Mouse (Mus musculus) stomach, embryonic 16.5 days (tissue): Measurements from ENCODE around the gene Cntn4. TPM values are rescaled to one million over a fixed set of nuclear protein-coding genes. Genes with fewer than 3 reads are reported as not detected.

Source experiments
- ATAC-seq: fragments of 200-750 bp; cut with Nextera tagmentation; 2 replicates; pipeline ENCODE4 v1.8.0; 2017; ENCODE audit warnings: moderate number of reproducible peaks, moderate TSS enrichment; ENCODE audit not compliant: insufficient read depth, low FRiP score
- H3K27ac ChIP-seq: fragments of 300-500 bp; sonication (generic); 2 replicates; pipeline ENCODE4 v1.5.1; 2014; ENCODE audit warnings: low read length
- H3K27me3 ChIP-seq: fragments of 300-500 bp; sonication (generic); 2 replicates; pipeline ENCODE4 v1.6.1; 2014; ENCODE audit warnings: low read length, control low read depth, mixed read lengths; ENCODE audit not compliant: control insufficient read depth, insufficient read depth
- H3K36me3 ChIP-seq: fragments of 300-500 bp; sonication (generic); 2 replicates; pipeline ENCODE4 v1.6.1; 2014; ENCODE audit warnings: low read length; ENCODE audit not compliant: control insufficient read depth, insufficient read depth
- H3K4me1 ChIP-seq: fragments of 300-500 bp; sonication (generic); 2 replicates; pipeline ENCODE4 v1.6.1; 2014; ENCODE audit warnings: low read length, control low read depth, mixed read lengths; ENCODE audit not compliant: control insufficient read depth, insufficient read depth
- H3K4me2 ChIP-seq: fragments of 300-500 bp; sonication (generic); 2 replicates; pipeline ENCODE4 v1.6.1; 2014; ENCODE audit warnings: low read depth, low read length, mixed read lengths
- H3K4me3 ChIP-seq: fragments of 300-500 bp; sonication (generic); replicated peaks from 2 replicates; pipeline ENCODE4 v1.5.1; 2014; ENCODE audit warnings: mild to moderate bottlenecking, low read length
- H3K9ac ChIP-seq: fragments of 300-500 bp; sonication (generic); 2 replicates; pipeline ENCODE4 v1.6.1; 2014; ENCODE audit warnings: low read length
- H3K9me3 ChIP-seq: fragments of 300-500 bp; sonication (generic); replicated peaks from 2 replicates; pipeline ENCODE4 v1.6.1; 2016; ENCODE audit warnings: low read length, control low read depth; ENCODE audit not compliant: control insufficient read depth
- WGBS: fragments of 180-500 bp; shearing (Covaris S2); extraction: QIAGEN DNeasy Blood & Tissue Kit; methylation state at CpG from one replicate; pipeline ENCODE4 v1.1.7; 2014; 5-methylcytosine and 5-hydroxymethylcytosine counted together
- polyA plus RNA-seq: library from polyadenylated mRNA; unstranded; fragments of >200 nt; fragmentation: Nextera tagmentation; extraction: Ambion mirVana; gene quantifications from 2 replicates; pipeline ENCODE4 v1.2.1, GENCODE M21; 2015

Gene Cntn4
- polyA plus RNA-seq, 1 experiment from 2014 or later, result 3.8 TPM

- Histone ChIP-seq H3K9me3 (no peaks in the 10 kb centered on the region), H3K27ac (no peak overlapping the region)
- 74% methylated on average over 6 of the region's 6 CpGs for WGBS
Observed at GRCm38 (mm10) chr6:106381288-106382025, 704.0 kb downstream of the Cntn4 start.

GRCm38 (mm10) chr6:106387833-106388406, 710.5 kb downstream of the Cntn4 start:
- 76% methylated on average over 2 of the region's 2 CpGs for WGBS
- no peaks in the 10 kb centered on the region for H3K4me1 ChIP-seq
- no peak for ATAC-seq

More at GRCm38 (mm10) chr6:106381288-106382025, 704.0 kb downstream of the Cntn4 start:
- H3K9ac ChIP-seq, result no peak overlapping the region
- no peak overlapping the region for H3K4me2 ChIP-seq
- H3K36me3 ChIP-seq, result no peaks in the 10 kb centered on the region
- ATAC-seq, result no peak
- H3K4me3 ChIP-seq, result no peak overlapping the region
- no peaks in the 10 kb centered on the region for H3K4me1 ChIP-seq
- no peaks in the 10 kb centered on the region for H3K27me3 ChIP-seq

DNA sequence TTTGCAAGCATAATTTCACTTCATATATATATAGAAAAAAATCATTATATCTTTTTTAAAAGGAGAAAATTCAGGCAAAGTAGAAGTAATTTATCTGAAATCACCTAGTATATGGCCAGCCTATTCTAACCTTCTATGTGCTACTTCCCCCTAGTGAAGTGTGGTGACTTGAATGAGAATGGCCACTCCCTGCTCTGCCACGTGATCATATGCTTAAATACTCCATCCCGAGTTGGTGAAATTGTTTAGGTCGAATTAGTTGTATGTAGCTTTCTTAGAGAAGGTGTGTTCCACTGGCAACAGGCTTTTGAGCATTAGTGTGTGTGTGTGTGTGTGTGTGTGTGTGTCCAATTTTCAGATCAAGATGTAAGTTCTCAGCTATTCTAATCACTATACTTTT, 730.6 kb downstream of the Cntn4 start:
- no peak overlapping the region for H3K4me2 ChIP-seq
- ATAC-seq, result no peak
- H3K27me3 ChIP-seq, result no peaks in the 10 kb centered on the region
- no peaks in the 10 kb centered on the region for H3K36me3 ChIP-seq
- H3K4me3 ChIP-seq, result no peak overlapping the region
- no peak overlapping the region for H3K27ac ChIP-seq
- H3K9ac ChIP-seq, result no peak overlapping the region
- H3K9me3 ChIP-seq, result no peaks in the 10 kb centered on the region
- no peaks in the 10 kb centered on the region for H3K4me1 ChIP-seq
- 77% methylated on average over 3 of the region's 3 CpGs for WGBS

More at GRCm38 (mm10) chr6:106387833-106388406, 710.5 kb downstream of the Cntn4 start:
- no peaks in the 10 kb centered on the region for H3K27me3 ChIP-seq
- no peaks in the 10 kb centered on the region for H3K36me3 ChIP-seq
- H3K27ac ChIP-seq, result no peak overlapping the region
- H3K9ac ChIP-seq, result no peak overlapping the region
- no peak overlapping the region for H3K4me3 ChIP-seq
- H3K9me3 ChIP-seq, result no peaks in the 10 kb centered on the region
- H3K4me2 ChIP-seq, result no peak overlapping the region

DNA sequence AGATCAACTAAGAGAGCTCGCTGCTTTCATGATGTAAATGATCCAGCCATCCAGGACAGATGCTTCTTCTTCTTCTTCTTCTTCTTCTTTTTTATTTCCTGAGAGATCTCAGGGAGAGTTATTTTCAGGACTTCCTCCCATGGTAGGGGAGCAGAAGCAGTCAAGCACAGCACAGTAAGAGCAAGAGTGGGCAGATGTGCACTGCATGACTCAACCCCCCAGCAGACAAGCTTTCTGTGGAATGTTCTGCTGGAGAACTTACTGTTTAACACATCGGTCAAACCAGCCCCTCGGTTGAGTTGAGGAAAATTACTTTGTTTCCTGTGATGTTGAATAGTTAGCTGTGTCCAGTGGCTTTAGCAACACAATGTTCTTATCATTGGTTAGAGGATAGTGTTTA, 731.2 kb downstream of the Cntn4 start:
- Histone ChIP-seq H3K9me3 (no peaks in the 10 kb centered on the region), H3K36me3 (no peaks in the 10 kb centered on the region), H3K4me2 (no peak overlapping the region), H3K4me3 (no peak overlapping the region), H3K4me1 (no peaks in the 10 kb centered on the region), H3K27me3 (no peaks in the 10 kb centered on the region), H3K9ac (no peak overlapping the region), H3K27ac (no peak overlapping the region)
- 61% methylated on average over 3 of the region's 3 CpGs for WGBS
- ATAC-seq, result no peak

DNA sequence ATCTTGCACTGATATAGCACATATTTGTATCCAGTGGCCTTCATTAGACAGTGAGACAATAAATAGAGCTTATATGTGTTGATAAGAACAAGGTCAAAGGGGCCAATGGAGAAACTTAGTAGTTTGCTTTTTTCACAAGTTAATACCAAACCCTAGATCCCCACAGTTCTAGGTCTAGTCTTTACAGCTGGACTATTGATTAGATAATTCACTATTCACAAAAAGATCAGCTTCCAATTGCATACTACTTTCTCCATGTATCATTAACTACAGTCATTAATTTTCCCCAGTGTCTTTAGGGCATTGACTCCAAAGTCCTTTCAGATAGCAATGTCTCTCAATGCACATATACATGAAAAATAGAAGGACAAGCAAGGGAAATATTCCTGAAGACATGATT, 745.5 kb downstream of the Cntn4 start:
- no peak for ATAC-seq
- Histone ChIP-seq H3K36me3 (no peaks in the 10 kb centered on the region), H3K27ac (no peak overlapping the region), H3K4me1 (no peaks in the 10 kb centered on the region), H3K9me3 (no peaks in the 10 kb centered on the region), H3K4me3 (no peak overlapping the region), H3K9ac (no peak overlapping the region), H3K4me2 (no peak overlapping the region), H3K27me3 (no peaks in the 10 kb centered on the region)

DNA sequence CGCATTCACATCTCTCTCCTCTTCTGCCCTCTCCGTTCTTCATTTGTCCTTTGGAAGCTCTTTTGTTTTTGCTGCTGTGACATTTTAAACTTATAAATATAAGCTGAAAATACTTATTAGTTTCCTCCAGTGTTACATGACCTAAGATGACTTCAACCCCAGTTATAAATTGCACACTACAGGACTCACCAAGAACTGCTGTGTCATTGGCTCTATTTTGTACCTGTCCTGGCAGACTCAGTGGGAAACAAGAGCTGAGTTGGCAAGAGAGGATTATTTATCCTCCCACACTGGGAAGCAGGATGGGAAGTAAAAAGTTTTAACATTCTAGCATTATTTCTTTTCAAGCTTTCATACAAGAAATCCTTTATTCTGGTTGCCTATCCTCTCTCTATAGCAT, 746.0 kb downstream of the Cntn4 start:
- Histone ChIP-seq H3K27me3 (no peaks in the 10 kb centered on the region), H3K4me1 (no peaks in the 10 kb centered on the region), H3K4me3 (no peak overlapping the region), H3K9ac (no peak overlapping the region), H3K27ac (no peak overlapping the region), H3K9me3 (no peaks in the 10 kb centered on the region), H3K36me3 (no peaks in the 10 kb centered on the region), H3K4me2 (no peak overlapping the region)
- no peak for ATAC-seq
- 82% methylated on average over 2 of the region's 2 CpGs for WGBS

GRCm38 (mm10) chr6:106426615-106427014, 749.2 kb downstream of the Cntn4 start:
- no peak overlapping the region for H3K27ac ChIP-seq
- H3K9ac ChIP-seq, result no peak overlapping the region
- H3K36me3 ChIP-seq, result no peaks in the 10 kb centered on the region
- no peaks in the 10 kb centered on the region for H3K4me1 ChIP-seq
- H3K9me3 ChIP-seq, result no peaks in the 10 kb centered on the region
- H3K4me2 ChIP-seq, result no peak overlapping the region
- no peaks in the 10 kb centered on the region for H3K27me3 ChIP-seq
- WGBS, result 60% methylated on average over 3 of the region's 3 CpGs
- no peak for ATAC-seq
- H3K4me3 ChIP-seq, result no peak overlapping the region

- no peak for ATAC-seq
Observed at GRCm38 (mm10) chr6:106431466-106431865, 754.0 kb downstream of the Cntn4 start.

GRCm38 (mm10) chr6:106440786-106441185, 763.3 kb downstream of the Cntn4 start:
- no peaks in the 10 kb centered on the region for H3K9me3 ChIP-seq
- H3K27ac ChIP-seq, result no peak overlapping the region
- H3K36me3 ChIP-seq, result no peaks in the 10 kb centered on the region
- no peaks in the 10 kb centered on the region for H3K4me1 ChIP-seq
- 93% methylated on average over 1 of the region's 1 CpGs for WGBS
- no peak overlapping the region for H3K4me2 ChIP-seq
- H3K27me3 ChIP-seq, result no peaks in the 10 kb centered on the region
- no peak for ATAC-seq
- H3K9ac ChIP-seq, result no peak overlapping the region
- H3K4me3 ChIP-seq, result no peak overlapping the region

More at GRCm38 (mm10) chr6:106431466-106431865, 754.0 kb downstream of the Cntn4 start:
- Histone ChIP-seq H3K9ac (no peak overlapping the region), H3K36me3 (no peaks in the 10 kb centered on the region), H3K4me3 (no peak overlapping the region), H3K4me2 (no peak overlapping the region), H3K27me3 (no peaks in the 10 kb centered on the region), H3K4me1 (no peaks in the 10 kb centered on the region), H3K9me3 (no peaks in the 10 kb centered on the region), H3K27ac (no peak overlapping the region)
- WGBS, result 79% methylated on average over 3 of the region's 3 CpGs
